Mouse (Mus musculus) urinary bladder, postnatal 25 days (tissue): Measurements from ENCODE around the gene Pdxp.

Source experiments
- DNase-seq: peaks from one replicate; pipeline ENCODE4 v3.0.0; 2022; ENCODE audit warnings: low spot score

Pdxp gene

GRCm38 (mm10) chr15:78927788-78928457 lies 14.2 kb downstream of the Pdxp start:
- peak; percentile 43 for DNase-seq

- no peak for DNase-seq
Measured at GRCm38 (mm10) chr15:78928539-78928938, 14.8 kb downstream of the Pdxp start.

GRCm38 (mm10) chr15:78930192-78930706 lies 16.5 kb downstream of the Pdxp start:
- no peak for DNase-seq

- DNase-seq: no peak
Measured at GRCm38 (mm10) chr15:78930801-78931426, 17.2 kb downstream of the Pdxp start.

GRCm38 (mm10) chr15:78931577-78931976 lies 17.9 kb downstream of the Pdxp start:
- peak; percentile 39 for DNase-seq

- DNase-seq: peak; percentile 72
Measured at GRCm38 (mm10) chr15:78934784-78935320, 21.1 kb downstream of the Pdxp start, which contains the start of gene Nol12. Gene Nol12, plus strand, starts transcription at chr15:78934933.

GRCm38 (mm10) chr15:78936403-78936802 lies 22.7 kb downstream of the Pdxp start:
- DNase-seq: no peak

GRCm38 (mm10) chr15:78937311-78937710 lies 23.6 kb downstream of the Pdxp start:
- no peak for DNase-seq

GRCm38 (mm10) chr15:78937963-78938362 lies 24.2 kb downstream of the Pdxp start:
- DNase-seq: no peak

- no peak for DNase-seq
Measured at GRCm38 (mm10) chr15:78940325-78940724, 26.6 kb downstream of the Pdxp start.

GRCm38 (mm10) chr15:78942663-78943062 lies 28.9 kb downstream of the Pdxp start:
- DNase-seq: peak; percentile 73

GRCm38 (mm10) chr15:78946232-78946631 lies 32.5 kb downstream of the Pdxp start:
- DNase-seq: no peak

GRCm38 (mm10) chr15:78947657-78948056 lies 33.9 kb downstream of the Pdxp start, which contains the start of gene Triobp:
Gene Triobp, plus strand, starts transcription at chr15:78947724.
- DNase-seq: peak; percentile 72

GRCm38 (mm10) chr15:78948152-78948725 lies 34.5 kb downstream of the Pdxp start:
- no peak for DNase-seq

GRCm38 (mm10) chr15:78948883-78949282 lies 35.2 kb downstream of the Pdxp start:
- no peak for DNase-seq

GRCm38 (mm10) chr15:78955663-78956062 lies 41.9 kb downstream of the Pdxp start:
- DNase-seq: no peak

GRCm38 (mm10) chr15:78956351-78956750 lies 42.6 kb downstream of the Pdxp start:
- DNase-seq: no peak

GRCm38 (mm10) chr15:78957021-78957420 lies 43.3 kb downstream of the Pdxp start:
- DNase-seq: no peak

- DNase-seq: no peak
Measured at GRCm38 (mm10) chr15:78959537-78959936, 45.8 kb downstream of the Pdxp start.

GRCm38 (mm10) chr15:78960088-78960487 lies 46.4 kb downstream of the Pdxp start:
- peak; percentile 56 for DNase-seq

- peak; percentile 67 for DNase-seq
Measured at GRCm38 (mm10) chr15:78962885-78963284, 49.2 kb downstream of the Pdxp start.
